Mouse (Mus musculus) layer of hippocampus, adult 2 months (tissue): ENCODE measurements around the gene Wfdc10. TPM values are rescaled to one million over a fixed set of nuclear protein-coding genes. Genes with fewer than 3 reads are reported as not detected.
"Not testable (repeated sequence)": the region's sequence is repeated elsewhere in the genome, so short reads cannot be mapped to it uniquely, and the experiment has no call there.

Source experiments
- DNase-seq, 2 experiments: peaks; one replicate each; pipeline ENCODE4 v3.0.0; 2022; ENCODE audit warnings: low spot score in 2 of 2
- H3K27ac ChIP-seq: fragments of 200-600 bp; 2 replicates; pipeline ENCODE4 v1.8.1; 2022
- H3K4me3 ChIP-seq: fragments of 200-600 bp; 2 replicates; pipeline ENCODE4 v1.8.1; 2022; ENCODE audit warnings: mild to moderate bottlenecking
- CTCF ChIP-seq: fragments of 200-600 bp; conservative IDR thresholded peaks from 2 replicates; pipeline ENCODE4 v1.8.1; 2022; ENCODE audit warnings: antibody characterized with exemption, mild to moderate bottlenecking, moderate library complexity
- long read RNA-seq, 2 experiments: library from polyadenylated mRNA; stranded (forward); transcript quantifications; one replicate each; pipeline ENCODE4 v2.0.0; 2021; ENCODE audit warnings: borderline mapping rate in 2 of 2
- total RNA-seq, 2 experiments: library from RNA; stranded (reverse); gene quantifications; 2 replicates each; pipeline ENCODE4 v1.2.3; 2021

Wfdc10 gene
- total RNA-seq = not detected
- long read RNA-seq, experiment 1 = 0 reads
- long read RNA-seq, experiment 2 = 0 reads

- no peak within 1 kb of the TSS for H3K4me3 ChIP-seq
- peak; percentile 89 for TF ChIP-seq CTCF
- no peak within 1 kb of the TSS for H3K27ac ChIP-seq
- DNase-seq = peak in 1 of 2 experiments; percentile 30
Observed at GRCm38 (mm10) chr2:164655858-164656257, at the start of gene Wfdc10. Gene Wfdc10, plus strand, starts transcription at chr2:164656046.

GRCm38 (mm10) chr2:164608781-164609180, 47.1 kb upstream of the Wfdc10 start:
- H3K27ac ChIP-seq = no peak overlapping the region
- DNase-seq = no peak
- no peak for TF ChIP-seq CTCF
- no peak overlapping the region for H3K4me3 ChIP-seq

GRCm38 (mm10) chr2:164613471-164613870, 42.4 kb upstream of the Wfdc10 start, which contains the start of the genes Wfdc6b and Wfdc8:
Gene Wfdc6b, plus strand, starts transcription at chr2:164613522.
Gene Wfdc8, minus strand, starts transcription at chr2:164613626.
- H3K4me3 ChIP-seq, DNase-seq, H3K27ac ChIP-seq: not testable (repeated sequence)

GRCm38 (mm10) chr2:164615386-164615785, 40.5 kb upstream of the Wfdc10 start:
- no peak overlapping the region for H3K27ac ChIP-seq
- no peak for TF ChIP-seq CTCF
- no peak overlapping the region for H3K4me3 ChIP-seq
- no peak for DNase-seq

- no peak for TF ChIP-seq CTCF
- Histone ChIP-seq H3K27ac (no peak overlapping the region), H3K4me3 (no peak overlapping the region)
- DNase-seq = no peak
Observed at GRCm38 (mm10) chr2:164619050-164619449, 36.8 kb upstream of the Wfdc10 start.

DNA sequence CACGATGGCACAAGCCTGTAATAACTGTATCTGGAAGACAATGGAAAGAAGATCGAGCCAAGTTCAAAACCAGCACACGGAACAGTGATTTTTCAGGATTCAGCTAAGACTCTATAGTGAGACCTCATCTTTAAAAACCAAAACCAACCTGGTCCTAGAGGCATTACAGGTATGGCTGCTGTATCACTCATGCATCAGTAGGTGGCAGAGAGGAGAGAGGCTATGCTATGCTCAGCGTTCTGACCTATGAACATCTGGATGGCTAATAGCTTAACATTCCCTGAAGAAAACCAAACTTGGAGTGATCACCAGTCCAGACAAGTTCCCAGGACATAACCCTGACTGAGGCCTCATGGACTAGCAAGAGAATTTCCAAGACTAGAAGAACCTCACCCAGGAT, 34.1 kb upstream of the Wfdc10 start:
- TF ChIP-seq CTCF = no peak; the same call in 1 of the 2 replicates
- Histone ChIP-seq H3K27ac (no peak overlapping the region), H3K4me3 (no peak overlapping the region)
- DNase-seq = no peak

- H3K27ac ChIP-seq = no peak overlapping the region
Observed at GRCm38 (mm10) chr2:164635266-164635665, 20.6 kb upstream of the Wfdc10 start.

GRCm38 (mm10) chr2:164638696-164639095, 17.1 kb upstream of the Wfdc10 start, which contains the start of gene Wfdc16:
Gene Wfdc16, minus strand, starts transcription at chr2:164638796.
- no peak for TF ChIP-seq CTCF
- Histone ChIP-seq H3K4me3 (no peak within 1 kb of the TSS), H3K27ac (no peak within 1 kb of the TSS)
- DNase-seq = no peak

More at GRCm38 (mm10) chr2:164635266-164635665, 20.6 kb upstream of the Wfdc10 start:
- no peak for DNase-seq
- TF ChIP-seq CTCF = peak; percentile 45
- no peak overlapping the region for H3K4me3 ChIP-seq

GRCm38 (mm10) chr2:164641129-164641528, 14.7 kb upstream of the Wfdc10 start:
- no peak for DNase-seq
- Histone ChIP-seq H3K27ac (no peak overlapping the region), H3K4me3 (no peak overlapping the region)
- no peak for TF ChIP-seq CTCF

- Histone ChIP-seq H3K4me3 (no peak overlapping the region), H3K27ac (no peak overlapping the region)
- TF ChIP-seq CTCF = no peak
- DNase-seq = peak in 1 of 2 experiments; percentile 21
Observed at GRCm38 (mm10) chr2:164641881-164642673, 13.8 kb upstream of the Wfdc10 start.

DNA sequence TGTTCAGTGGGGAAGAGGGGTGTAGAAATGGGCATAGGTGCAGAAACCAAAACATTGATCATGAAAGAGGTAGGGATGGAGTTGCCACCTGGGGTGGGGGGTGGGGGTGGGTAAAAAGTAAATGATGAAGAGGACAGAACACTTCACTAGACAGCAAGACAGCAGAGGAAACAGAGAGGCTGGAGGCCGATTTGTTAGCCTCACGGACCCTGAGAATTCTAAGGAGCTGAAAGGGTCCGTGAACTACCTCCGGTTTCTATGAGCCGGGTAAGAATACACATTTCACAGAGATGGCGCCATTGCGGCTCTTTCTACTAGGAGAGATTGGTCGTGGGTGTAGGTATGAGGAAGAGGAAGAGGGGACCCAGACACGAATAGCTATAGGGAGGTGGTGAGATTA, 637 bp downstream of the Wfdc10 start, which contains the start of gene Wfdc9:
Wfdc9 (minus strand) TSS at position 101 of the 400 bp plus-strand sequence.
- Histone ChIP-seq H3K27ac (no peak within 1 kb of the TSS), H3K4me3 (no peak within 1 kb of the TSS)
- DNase-seq = no peak
- TF ChIP-seq CTCF = no peak

- TF ChIP-seq CTCF = no peak
- H3K27ac ChIP-seq = no peak overlapping the region
- DNase-seq = no peak
- no peak overlapping the region for H3K4me3 ChIP-seq
Observed at GRCm38 (mm10) chr2:164664851-164665250, 9.0 kb downstream of the Wfdc10 start.

DNA sequence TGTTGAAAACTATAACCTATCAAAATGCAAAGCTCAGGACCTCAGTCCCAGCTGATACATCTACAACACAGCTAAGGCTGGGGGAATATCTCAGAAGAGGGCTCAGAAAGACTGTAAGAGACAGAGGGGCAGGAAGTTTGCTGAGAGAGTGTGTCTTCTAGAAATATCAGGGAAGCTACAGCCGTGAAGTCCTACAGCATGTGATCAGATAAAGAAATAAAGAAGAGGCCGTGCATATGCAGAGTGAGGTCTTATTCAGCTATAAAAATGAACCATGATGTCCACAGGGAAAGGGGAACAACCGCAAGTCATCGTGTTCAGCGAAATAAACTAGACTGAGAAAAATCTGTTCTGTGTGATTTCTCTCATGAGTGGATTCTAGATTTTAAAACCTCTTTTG, 14.4 kb downstream of the Wfdc10 start:
- H3K27ac ChIP-seq = no peak overlapping the region

DNA sequence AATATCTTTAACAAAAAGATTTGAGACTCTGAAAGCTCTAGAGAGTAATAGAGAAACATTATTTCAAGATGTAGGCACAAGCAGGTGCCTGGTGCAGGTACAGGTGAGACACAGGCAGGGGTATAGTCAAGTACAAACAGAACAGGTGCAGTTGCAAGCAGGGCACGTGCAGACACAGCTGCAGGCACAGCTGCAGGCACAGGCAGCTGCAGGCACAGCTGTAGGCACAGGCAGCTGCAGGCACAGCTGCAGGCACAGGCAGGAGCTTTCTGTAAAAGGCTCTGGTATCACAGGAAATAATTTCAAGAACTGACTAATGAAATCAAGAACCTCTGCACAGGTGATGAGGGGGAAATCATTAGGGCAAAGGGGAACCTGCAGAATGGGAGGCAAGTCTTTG, 15.1 kb downstream of the Wfdc10 start:
- Histone ChIP-seq H3K4me3 (no peak overlapping the region), H3K27ac (no peak overlapping the region)
- no peak for TF ChIP-seq CTCF
- no peak for DNase-seq

More for the DNA sequence above, 14.4 kb downstream of the Wfdc10 start:
- no peak for TF ChIP-seq CTCF
- H3K4me3 ChIP-seq = no peak overlapping the region
- no peak for DNase-seq
